Mouse (Mus musculus): ENCODE measurements around the gene Slc27a5.
A peak's percentile ranks its signal among the peaks of the same experiment; 100 is the strongest.

Gene Slc27a5

GRCm38 (mm10) chr7:13023928-13024731 is 26.1 kb upstream of the Slc27a5 start:
- DNase-seq (ENCODE audit: low spot score), result peak; percentile 85

- DNase-seq (ENCODE audit: low spot score), result no peak
Observed at GRCm38 (mm10) chr7:13022773-13023535, 25.0 kb upstream of the Slc27a5 start.

GRCm38 (mm10) chr7:13015217-13015616 is 17.2 kb upstream of the Slc27a5 start:
- DNase-seq (ENCODE audit: low spot score), result no peak

GRCm38 (mm10) chr7:13014275-13014839 is 16.4 kb upstream of the Slc27a5 start:
- DNase-seq (ENCODE audit: low spot score), result no peak

GRCm38 (mm10) chr7:13013671-13014070 is 15.7 kb upstream of the Slc27a5 start:
- no peak for DNase-seq (ENCODE audit: low spot score)

GRCm38 (mm10) chr7:13010005-13010908 is 12.3 kb upstream of the Slc27a5 start, which contains the start of gene Zbtb45:
Gene Zbtb45, minus strand, starts transcription at chr7:13010034.
- DNase-seq (ENCODE audit: low spot score), result no peak

- peak; percentile 90 for DNase-seq (ENCODE audit: low spot score)
Observed at GRCm38 (mm10) chr7:13009143-13010004, 11.4 kb upstream of the Slc27a5 start.

- no peak for DNase-seq (ENCODE audit: low spot score)
Observed at GRCm38 (mm10) chr7:13007341-13008092, 9.5 kb upstream of the Slc27a5 start.

GRCm38 (mm10) chr7:13006531-13006930 is 8.5 kb upstream of the Slc27a5 start:
- no peak for DNase-seq (ENCODE audit: low spot score)

GRCm38 (mm10) chr7:13006011-13006410 is 8.0 kb upstream of the Slc27a5 start:
- no peak for DNase-seq (ENCODE audit: low spot score)

- DNase-seq (ENCODE audit: low spot score), result no peak
Observed at GRCm38 (mm10) chr7:13003380-13003779, 5.4 kb upstream of the Slc27a5 start.

GRCm38 (mm10) chr7:13001584-13001983 is 3.6 kb upstream of the Slc27a5 start:
- no peak for DNase-seq (ENCODE audit: low spot score)

GRCm38 (mm10) chr7:12998851-12999250 is 859 bp upstream of the Slc27a5 start, which contains the start of gene Trim28:
Gene Trim28, plus strand, starts transcription at chr7:12999114.
- DNase-seq (ENCODE audit: low spot score), result peak; percentile 35

- no peak for DNase-seq (ENCODE audit: low spot score)
Observed at GRCm38 (mm10) chr7:12997230-12997629, 762 bp downstream of the Slc27a5 start.

GRCm38 (mm10) chr7:12995862-12996261 is 2.1 kb downstream of the Slc27a5 start:
- no peak for DNase-seq (ENCODE audit: low spot score)

GRCm38 (mm10) chr7:12993148-12993547 is 4.8 kb downstream of the Slc27a5 start:
- DNase-seq (ENCODE audit: low spot score), result no peak

- no peak for DNase-seq (ENCODE audit: low spot score)
Observed at GRCm38 (mm10) chr7:12992222-12992621, 5.8 kb downstream of the Slc27a5 start.

GRCm38 (mm10) chr7:12987409-12988189 is 10.4 kb downstream of the Slc27a5 start:
- no peak for DNase-seq (ENCODE audit: low spot score)

GRCm38 (mm10) chr7:12986906-12987305 is 11.1 kb downstream of the Slc27a5 start:
- DNase-seq (ENCODE audit: low spot score), result no peak
